Mouse (Mus musculus): ENCODE data around the gene Enpp7.

DNA sequence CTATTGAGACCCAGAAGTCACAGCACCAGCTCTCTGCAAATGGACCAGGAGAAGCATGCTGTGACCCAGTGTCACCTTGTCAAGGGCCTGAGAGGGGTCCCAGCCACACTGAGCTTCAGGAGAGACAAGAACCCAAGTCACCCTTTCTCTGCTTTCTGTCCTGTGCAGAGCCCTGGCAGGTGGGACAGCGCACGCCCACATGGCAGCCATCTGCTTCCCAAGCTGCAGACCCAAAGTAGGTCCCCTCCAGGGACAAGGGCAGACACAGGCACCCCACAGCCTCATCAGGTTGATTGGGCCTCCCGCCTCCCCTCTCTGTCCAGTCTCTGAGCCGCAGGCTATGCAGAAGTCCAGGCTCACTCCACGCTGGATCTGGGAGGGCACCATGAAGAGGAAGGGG, 24.1 kb upstream of the Enpp7 start:
- TF ChIP-seq GATA1 (IDR thresholded peaks at IDR 0.05; ENCODE audit: low read length) (no peak), TAL1 (IDR thresholded peaks at IDR 0.05; ENCODE audit: low read length) (no peak)
